Mouse (Mus musculus) hindbrain, embryonic 10.5 days (tissue): ENCODE results near the gene Slc3a1. TPM values are rescaled to one million over a fixed set of nuclear protein-coding genes. Genes with fewer than 3 reads are reported as not detected.
A peak's percentile ranks its signal among the peaks of the same experiment; 100 is the strongest.

Experiments used
- DNase-seq: peaks from one replicate; pipeline ENCODE4 v3.0.0-alpha.2; 2017; ENCODE audit warnings: low spot score
- H3K27ac ChIP-seq: fragments of 300-500 bp; sonication (generic); 2 replicates; pipeline ENCODE4 v1.5.1; 2016; ENCODE audit warnings: mild to moderate bottlenecking, moderate library complexity
- H3K27me3 ChIP-seq: fragments of 300-500 bp; sonication (generic); 2 replicates; pipeline ENCODE4 v1.6.1; 2016; ENCODE audit warnings: mild to moderate bottlenecking; ENCODE audit not compliant: poor library complexity, insufficient read depth, severe bottlenecking
- H3K36me3 ChIP-seq: fragments of 300-500 bp; sonication (generic); 2 replicates; pipeline ENCODE4 v1.6.1; 2016; ENCODE audit warnings: mild to moderate bottlenecking, moderate library complexity
- H3K4me1 ChIP-seq: fragments of 300-500 bp; sonication (generic); replicated peaks from 2 replicates; pipeline ENCODE4 v1.6.1; 2016; ENCODE audit warnings: mild to moderate bottlenecking
- H3K4me3 ChIP-seq: fragments of 300-500 bp; sonication (generic); 2 replicates; pipeline ENCODE4 v1.5.1; 2016; ENCODE audit warnings: mild to moderate bottlenecking, moderate library complexity
- H3K9me3 ChIP-seq: fragments of 300-500 bp; sonication (generic); 2 replicates; pipeline ENCODE4 v1.6.1; 2016; ENCODE audit warnings: mild to moderate bottlenecking, moderate library complexity
- WGBS: fragments of 180-500 bp; shearing (Covaris S2); methylation state at CpG from one replicate; pipeline ENCODE4 v1.1.7; 2016; 5-methylcytosine and 5-hydroxymethylcytosine counted together
- polyA plus RNA-seq: library from polyadenylated mRNA; unstranded; fragments of >200 nt; fragmentation: Nextera tagmentation; extraction: Ambion mirVana; gene quantifications from 2 replicates; pipeline ENCODE4 v1.2.1, GENCODE M21; 2016

Gene Slc3a1
- polyA plus RNA-seq, 1 experiment from 2014 or later, result 0.44 TPM

DNA sequence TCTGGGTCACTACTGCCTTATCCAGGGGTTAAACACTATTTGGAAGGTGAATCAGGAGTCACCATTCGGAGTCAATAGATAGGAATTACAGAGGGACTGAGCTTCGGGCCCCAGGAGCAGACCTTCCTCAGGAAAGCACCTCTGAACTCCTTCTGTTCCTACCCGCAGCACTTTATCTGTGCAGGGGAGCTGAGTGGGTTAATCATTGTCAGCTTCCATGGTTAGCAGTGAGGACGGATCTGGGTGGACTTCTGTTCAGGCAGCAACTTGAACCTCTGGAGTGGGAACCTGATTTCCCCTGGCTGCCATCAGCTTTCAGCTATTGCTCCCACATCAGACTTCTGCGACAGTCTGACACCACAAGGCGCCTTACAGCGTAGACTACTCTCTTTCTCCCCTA lies 12.7 kb downstream of the Slc3a1 start:
- Histone ChIP-seq H3K36me3 (no peaks in the 10 kb centered on the region), H3K9me3 (no peaks in the 10 kb centered on the region), H3K27me3 (no peaks in the 10 kb centered on the region), H3K4me1 (peaks cover 11% of the 10 kb centered on the region), H3K4me3 (no peak overlapping the region), H3K27ac (no peak overlapping the region)
- 83% methylated on average over 7 of the region's 7 CpGs for WGBS
- no peak for DNase-seq

DNA sequence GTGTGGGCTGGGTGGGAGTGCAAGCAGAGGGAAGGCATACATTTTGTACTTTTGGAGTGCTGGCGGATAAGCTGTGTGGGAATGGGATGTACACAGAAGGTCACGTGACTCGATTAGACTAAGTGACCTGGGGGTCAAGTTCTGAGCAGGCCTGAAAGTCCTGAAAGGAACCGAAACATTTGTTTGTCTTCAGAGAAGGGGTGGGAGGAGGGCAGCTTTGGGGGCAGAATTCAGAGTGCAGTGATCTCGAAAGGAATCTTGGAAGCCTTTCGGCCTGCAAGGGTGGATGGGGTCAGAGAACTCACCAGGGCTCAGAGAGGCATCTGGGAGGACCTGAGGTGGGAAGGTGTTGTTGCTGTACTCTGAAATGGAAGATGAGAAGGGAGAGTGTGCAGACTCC lies 14.2 kb downstream of the Slc3a1 start:
- no peaks in the 10 kb centered on the region for H3K27me3 ChIP-seq
- no peaks in the 10 kb centered on the region for H3K9me3 ChIP-seq
- no peak overlapping the region for H3K4me3 ChIP-seq
- 49% methylated on average over 6 of the region's 6 CpGs for WGBS
- peaks cover 11% of the 10 kb centered on the region for H3K4me1 ChIP-seq
- no peaks in the 10 kb centered on the region for H3K36me3 ChIP-seq
- DNase-seq, result no peak
- no peak overlapping the region for H3K27ac ChIP-seq

DNA sequence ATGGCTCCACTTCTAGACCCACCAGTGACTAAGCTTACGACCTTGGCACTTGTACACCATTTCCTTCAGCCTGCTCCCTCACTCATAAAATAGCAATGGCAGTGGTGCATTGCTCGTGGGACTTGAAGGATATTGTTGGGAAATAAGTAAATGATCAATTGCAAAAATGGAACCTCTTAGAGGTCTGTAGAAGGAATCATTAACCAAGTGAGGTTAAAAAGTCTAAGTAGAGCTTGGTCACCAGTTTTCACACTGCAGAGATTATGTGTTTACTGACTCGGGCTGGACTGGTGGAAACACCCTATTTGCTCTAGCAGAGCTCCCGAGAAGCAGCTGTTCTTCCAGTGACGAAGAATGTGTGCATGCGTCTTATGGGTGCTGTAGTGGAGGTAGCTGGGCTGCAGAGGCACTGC lies 15.2 kb downstream of the Slc3a1 start:
- 86% methylated on average over 6 of the region's 6 CpGs for WGBS

DNA sequence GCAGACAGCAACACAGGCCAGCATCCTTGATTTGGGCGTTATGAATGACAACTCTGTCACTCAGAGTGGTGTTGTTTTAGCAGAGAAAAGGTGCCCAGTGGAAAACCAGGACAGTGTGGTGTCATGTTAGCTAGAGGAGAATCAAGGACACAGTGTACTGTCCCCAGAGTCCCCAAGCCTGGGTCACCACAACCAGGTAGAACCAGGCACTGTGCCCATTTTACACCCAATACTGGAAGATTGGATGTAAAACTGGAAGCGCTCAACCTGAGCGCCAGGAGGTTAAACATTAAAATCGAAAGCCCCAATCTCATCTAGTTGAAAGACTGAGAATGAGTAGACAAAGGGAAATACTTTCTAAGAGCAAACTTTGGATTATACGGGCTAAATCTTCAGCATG lies 16.3 kb downstream of the Slc3a1 start:
- Histone ChIP-seq H3K9me3 (no peaks in the 10 kb centered on the region), H3K36me3 (no peaks in the 10 kb centered on the region), H3K27me3 (no peaks in the 10 kb centered on the region), H3K4me3 (no peak overlapping the region), H3K27ac (no peak overlapping the region), H3K4me1 (peaks cover 11% of the 10 kb centered on the region)
- WGBS, result 93% methylated on average over 5 of the region's 5 CpGs
- no peak for DNase-seq

More for the DNA sequence above, 15.2 kb downstream of the Slc3a1 start:
- H3K4me3 ChIP-seq, result no peak overlapping the region
- no peak for DNase-seq
- no peaks in the 10 kb centered on the region for H3K36me3 ChIP-seq
- peaks cover 11% of the 10 kb centered on the region for H3K4me1 ChIP-seq
- H3K9me3 ChIP-seq, result no peaks in the 10 kb centered on the region
- H3K27me3 ChIP-seq, result no peaks in the 10 kb centered on the region
- no peak overlapping the region for H3K27ac ChIP-seq

DNA sequence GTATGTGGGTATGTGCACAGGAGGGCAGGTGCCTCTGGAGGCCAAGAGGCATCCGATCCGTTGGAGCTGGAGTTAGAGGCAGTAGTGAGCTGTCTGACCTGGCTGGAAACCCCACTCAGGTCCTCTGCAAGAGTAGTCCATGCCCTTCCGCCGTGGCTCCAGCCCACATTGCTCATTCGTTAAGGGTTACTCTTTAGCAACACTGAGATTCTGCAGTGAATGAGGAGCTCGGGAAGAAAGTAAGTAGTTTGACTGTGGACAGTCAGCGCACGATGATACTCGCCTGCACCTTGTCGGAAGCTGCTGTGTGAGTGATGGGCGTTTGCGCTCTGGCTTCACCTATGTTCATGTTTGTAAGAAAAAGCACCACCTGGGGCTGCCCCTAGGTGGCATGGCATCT lies 17.0 kb downstream of the Slc3a1 start:
- H3K27ac ChIP-seq, result no peak overlapping the region
- H3K4me1 ChIP-seq, result peaks cover 11% of the 10 kb centered on the region
- H3K27me3 ChIP-seq, result no peaks in the 10 kb centered on the region
- WGBS, result 87% methylated on average over 12 of the region's 12 CpGs
- H3K9me3 ChIP-seq, result no peaks in the 10 kb centered on the region
- no peak for DNase-seq
- no peak overlapping the region for H3K4me3 ChIP-seq
- no peaks in the 10 kb centered on the region for H3K36me3 ChIP-seq

DNA sequence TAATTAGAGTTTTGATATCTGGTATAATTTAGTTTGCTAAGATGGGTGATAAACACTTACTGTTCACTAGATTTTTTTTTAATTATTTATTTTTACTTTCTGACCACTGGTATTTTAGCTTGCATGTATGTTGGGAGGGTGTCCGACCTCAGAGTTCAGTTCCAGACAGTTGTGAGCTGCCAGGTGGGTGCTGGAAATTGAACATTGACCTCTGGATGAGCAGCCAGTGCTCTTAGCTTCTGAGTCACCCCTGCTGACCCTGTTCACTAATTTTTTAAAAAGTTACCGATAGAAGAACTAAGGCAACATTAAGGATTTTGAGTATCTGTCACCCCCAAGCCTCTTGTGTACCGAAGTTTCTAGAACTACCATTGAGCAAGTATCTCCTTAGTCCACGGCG lies 20.2 kb downstream of the Slc3a1 start:
- Histone ChIP-seq H3K27ac (no peak overlapping the region), H3K27me3 (no peaks in the 10 kb centered on the region), H3K4me1 (no peaks in the 10 kb centered on the region), H3K36me3 (no peaks in the 10 kb centered on the region), H3K4me3 (no peak overlapping the region), H3K9me3 (no peaks in the 10 kb centered on the region)
- DNase-seq, result no peak
- WGBS, result 93% methylated on average over 5 of the region's 5 CpGs

DNA sequence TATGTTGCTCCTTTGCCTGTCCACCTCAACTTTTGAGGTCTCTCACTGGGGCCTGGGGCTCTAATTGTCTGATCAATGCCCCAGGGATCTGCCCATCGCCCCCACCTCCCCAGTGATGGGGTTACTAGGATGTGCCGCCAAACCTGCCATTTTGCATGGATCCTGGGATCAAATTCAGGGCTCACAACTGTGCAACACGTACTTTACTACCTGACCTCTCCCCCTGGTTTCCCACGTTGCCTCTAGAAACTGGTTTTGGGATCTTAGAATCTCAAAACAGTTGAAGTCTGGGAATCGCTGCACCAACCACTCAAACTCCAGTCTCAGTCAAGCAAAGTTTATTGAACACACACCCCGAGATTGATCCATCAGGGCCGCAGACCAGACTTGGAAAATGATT lies 30.1 kb downstream of the Slc3a1 start:
- no peaks in the 10 kb centered on the region for H3K27me3 ChIP-seq
- DNase-seq, result no peak
- WGBS, result 91% methylated on average over 7 of the region's 7 CpGs

DNA sequence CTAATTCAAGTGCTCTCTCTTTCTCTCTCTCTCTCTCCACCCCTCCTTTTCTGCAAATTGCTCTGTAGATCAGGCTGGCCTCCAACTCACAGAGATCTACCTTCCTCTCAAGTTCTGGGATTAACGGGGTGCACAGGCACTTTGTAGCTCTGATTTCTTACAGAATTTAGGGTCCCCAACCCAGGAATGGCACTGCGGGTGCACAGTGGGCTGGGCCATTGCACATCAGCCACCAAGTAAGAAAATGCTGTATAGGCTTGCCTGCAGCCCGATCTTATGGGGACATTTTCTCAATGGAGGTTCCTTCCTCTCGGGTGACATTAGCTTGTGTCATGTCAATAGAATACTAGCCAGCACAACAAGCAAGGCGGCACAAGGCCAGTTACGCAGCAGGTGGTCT lies 31.0 kb downstream of the Slc3a1 start:
- H3K27me3 ChIP-seq, result no peaks in the 10 kb centered on the region
- H3K4me1 ChIP-seq, result no peaks in the 10 kb centered on the region
- peaks cover 19% of the 10 kb centered on the region for H3K36me3 ChIP-seq
- DNase-seq, result no peak
- no peak overlapping the region for H3K4me3 ChIP-seq
- no peak overlapping the region for H3K27ac ChIP-seq
- WGBS, result 88% methylated on average over 6 of the region's 6 CpGs
- H3K9me3 ChIP-seq, result no peaks in the 10 kb centered on the region

More for the DNA sequence above, 30.1 kb downstream of the Slc3a1 start:
- Histone ChIP-seq H3K4me3 (no peak overlapping the region), H3K36me3 (peaks cover 10% of the 10 kb centered on the region), H3K9me3 (no peaks in the 10 kb centered on the region), H3K4me1 (no peaks in the 10 kb centered on the region), H3K27ac (no peak overlapping the region)

DNA sequence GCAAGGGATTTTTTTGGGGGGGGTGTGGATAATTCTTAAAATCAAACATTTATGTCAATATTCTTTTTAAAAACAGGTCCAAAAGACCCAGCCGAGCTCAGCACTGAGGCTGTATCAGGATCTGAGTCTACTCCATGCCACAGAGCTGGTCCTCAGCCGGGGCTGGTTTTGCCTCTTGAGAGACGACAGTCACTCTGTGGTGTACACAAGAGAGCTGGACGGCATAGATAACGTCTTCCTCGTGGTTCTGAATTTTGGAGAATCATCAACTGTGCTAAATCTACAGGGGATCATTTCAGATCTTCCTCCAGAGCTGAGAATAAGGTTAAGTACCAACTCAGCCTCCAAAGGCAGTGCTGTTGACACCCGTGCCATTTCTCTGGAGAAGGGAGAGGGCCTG lies 35.4 kb downstream of the Slc3a1 start:
- Histone ChIP-seq H3K36me3 (peaks cover 61% of the 10 kb centered on the region), H3K4me1 (no peaks in the 10 kb centered on the region), H3K9me3 (no peaks in the 10 kb centered on the region), H3K4me3 (no peak overlapping the region), H3K27ac (no peak overlapping the region), H3K27me3 (no peaks in the 10 kb centered on the region)
- 92% methylated on average over 7 of the region's 7 CpGs for WGBS
- DNase-seq, result no peak

DNA sequence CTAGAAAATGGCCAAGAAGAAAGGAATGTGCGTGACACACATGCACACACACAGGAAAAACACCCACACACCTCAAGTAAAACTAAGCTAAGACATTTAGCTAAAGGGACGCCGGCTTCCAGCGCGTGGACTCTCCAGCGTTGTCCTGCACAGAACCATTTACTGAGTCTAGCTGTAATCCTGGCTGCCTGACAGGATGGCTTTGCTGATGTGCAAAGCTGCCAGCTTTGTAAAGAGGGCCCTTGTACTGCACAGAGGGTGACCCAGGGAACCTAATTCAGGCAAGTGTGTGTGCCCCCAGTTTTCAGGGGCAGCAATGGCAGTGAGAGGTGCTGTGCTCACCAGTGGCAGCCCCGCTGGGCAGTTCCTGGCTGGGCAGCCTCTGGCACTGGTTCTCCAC lies 39.2 kb downstream of the Slc3a1 start:
- WGBS, result 94% methylated on average over 7 of the region's 7 CpGs
- Histone ChIP-seq H3K4me1 (peaks cover 1% of the 10 kb centered on the region; the same call in 1 of the 2 replicates), H3K9me3 (no peaks in the 10 kb centered on the region), H3K36me3 (peaks cover 95% of the 10 kb centered on the region), H3K27ac (no peak overlapping the region), H3K27me3 (no peaks in the 10 kb centered on the region), H3K4me3 (no peak overlapping the region)
- DNase-seq, result no peak

DNA sequence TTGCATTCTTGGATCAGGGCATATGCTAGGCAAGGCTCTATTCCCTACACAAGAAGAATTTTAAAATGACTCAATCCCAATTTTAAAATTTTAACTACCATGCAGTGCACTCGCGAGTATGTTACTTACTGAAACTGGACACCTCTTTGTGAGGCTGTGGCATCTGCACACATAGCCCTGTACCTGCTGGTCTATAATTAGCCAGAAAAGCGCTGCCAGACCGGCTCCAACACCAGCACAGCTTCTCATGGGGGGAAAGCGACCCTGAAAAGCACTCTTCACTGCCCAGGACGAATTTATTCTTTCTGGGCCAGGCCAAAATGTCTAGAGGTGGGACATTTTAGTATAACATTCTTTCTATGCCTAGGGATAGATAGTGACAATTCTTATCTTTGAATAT lies 42.5 kb downstream of the Slc3a1 start:
- Histone ChIP-seq H3K27ac (no peak overlapping the region), H3K36me3 (peaks cover 80% of the 10 kb centered on the region), H3K9me3 (no peaks in the 10 kb centered on the region), H3K4me1 (peaks cover 8% of the 10 kb centered on the region; the same call in 1 of the 2 replicates), H3K4me3 (no peak overlapping the region), H3K27me3 (no peaks in the 10 kb centered on the region)
- WGBS, result 86% methylated on average over 6 of the region's 6 CpGs
- no peak for DNase-seq

DNA sequence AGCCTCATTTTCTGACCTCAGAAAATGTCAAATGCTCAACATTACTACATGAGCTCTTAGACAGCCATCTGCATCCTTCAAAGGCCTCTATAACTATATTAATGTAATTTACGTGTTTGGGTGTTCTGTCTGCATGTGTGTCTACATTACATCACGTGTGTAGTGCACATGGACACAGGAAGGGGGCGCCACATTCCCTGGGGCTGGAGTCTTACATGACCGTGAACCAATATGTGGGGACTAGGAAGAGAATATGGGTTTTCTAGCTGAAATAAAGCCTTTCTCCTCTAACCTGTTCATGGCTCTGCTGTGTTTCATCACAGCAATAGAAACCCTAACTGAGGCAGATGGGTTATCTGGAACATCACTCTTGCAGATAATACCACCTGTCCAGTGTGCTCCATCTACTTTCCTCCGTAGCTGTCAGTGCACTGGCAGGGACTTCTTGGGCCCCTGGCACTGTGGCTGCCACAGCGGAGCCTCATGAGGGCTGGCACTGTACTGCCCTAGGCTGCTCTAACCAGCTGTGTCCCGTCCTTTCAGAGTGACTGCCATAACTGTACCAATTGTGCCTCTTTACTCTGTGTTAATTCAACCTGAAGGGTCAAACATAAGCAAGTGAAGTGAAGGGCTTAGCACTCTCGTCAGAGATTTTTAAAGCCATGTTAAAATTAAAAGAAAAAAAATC lies 43.1 kb downstream of the Slc3a1 start:
- H3K36me3 ChIP-seq, result peaks cover 80% of the 10 kb centered on the region

DNA sequence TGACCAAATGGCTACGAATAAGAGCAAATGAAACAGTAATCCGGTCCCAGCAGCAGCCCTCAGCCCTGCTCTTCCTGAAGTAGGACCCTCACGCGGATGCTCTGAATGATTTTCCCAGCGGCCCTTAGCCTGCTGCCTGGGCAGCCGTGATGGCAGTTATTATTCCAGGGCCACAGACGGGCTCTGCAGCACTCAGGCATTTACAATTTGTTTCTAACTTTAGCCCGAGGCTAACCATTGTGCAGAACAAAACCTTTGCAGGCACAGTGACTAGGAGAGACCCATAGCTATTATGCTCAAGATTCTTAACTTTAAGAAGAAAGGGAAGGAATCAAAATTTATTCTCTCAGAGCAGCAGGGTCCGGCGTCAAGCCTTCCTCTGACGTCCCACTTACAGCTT lies 44.2 kb downstream of the Slc3a1 start:
- Histone ChIP-seq H3K27me3 (no peaks in the 10 kb centered on the region), H3K36me3 (peaks cover 80% of the 10 kb centered on the region), H3K4me3 (no peak overlapping the region), H3K27ac (0 out of 2 replicates have a peak overlapping the region, but pooled peaks have one; percentile 40), H3K4me1 (peaks cover 8% of the 10 kb centered on the region; the same call in 1 of the 2 replicates), H3K9me3 (no peaks in the 10 kb centered on the region)
- DNase-seq, result no peak
- WGBS, result 52% methylated on average over 11 of the region's 11 CpGs

More for the DNA sequence above, 43.1 kb downstream of the Slc3a1 start:
- Histone ChIP-seq H3K4me1 (peaks cover 8% of the 10 kb centered on the region; the same call in 1 of the 2 replicates), H3K27ac (no peak overlapping the region), H3K9me3 (no peaks in the 10 kb centered on the region), H3K27me3 (no peaks in the 10 kb centered on the region), H3K4me3 (no peak overlapping the region)
- DNase-seq, result no peak
- 93% methylated on average over 8 of the region's 8 CpGs for WGBS

DNA sequence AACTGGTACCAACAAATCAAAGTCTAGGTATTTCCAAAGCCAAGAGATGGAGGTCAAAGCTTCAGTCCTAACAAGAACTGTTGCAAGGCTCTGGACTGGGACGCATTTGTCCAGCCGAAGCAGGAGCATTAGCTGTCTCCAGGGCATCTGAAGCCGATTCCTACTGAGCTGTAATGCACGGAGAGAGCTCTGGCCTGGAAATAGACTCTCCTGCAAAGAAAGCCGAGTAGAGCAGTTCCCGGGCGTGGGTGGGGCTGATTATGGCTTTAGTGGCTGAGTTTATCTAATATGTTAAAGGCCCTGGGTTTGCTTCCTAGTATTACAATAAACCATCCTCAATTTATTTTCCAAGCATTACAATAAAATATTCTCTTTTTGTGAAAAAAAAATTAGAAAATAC lies 45.0 kb downstream of the Slc3a1 start:
- no peak for DNase-seq
- H3K27me3 ChIP-seq, result no peaks in the 10 kb centered on the region
- WGBS, result 71% methylated on average over 7 of the region's 7 CpGs
- no peaks in the 10 kb centered on the region for H3K9me3 ChIP-seq
- peaks cover 8% of the 10 kb centered on the region; the same call in 1 of the 2 replicates for H3K4me1 ChIP-seq
- H3K36me3 ChIP-seq, result peaks cover 82% of the 10 kb centered on the region
- H3K4me3 ChIP-seq, result no peak overlapping the region
- no peak overlapping the region for H3K27ac ChIP-seq
